Mouse (Mus musculus): ENCODE data around the gene Fggy. TPM values are rescaled to one million over a fixed set of nuclear protein-coding genes. Genes with fewer than 3 reads are reported as not detected.

Gene Fggy
- total RNA-seq (2021) = 1 to 10 TPM; 7.1 to 7.2 TPM

GRCm38 (mm10) chr4:95557333-95557956 lies at the start of gene Fggy:
Fggy (plus strand) TSS chr4:95557507.
- intact Hi-C loops (cut with DNase I) = loop anchor here (2.0 to 5.0 kb wide), 2 partner anchors 395 to 505 kb away; partner anchors contain the start of gene Jun
- DNase-seq = peak; percentile 98 to 99

- DNase-seq = no peak
- intact Hi-C loops (cut with DNase I) = no loop called here
These were observed 49.4 kb upstream of the Fggy start for GRCm38 (mm10) chr4:95507946-95508311.

GRCm38 (mm10) chr4:95518382-95518781 lies 38.9 kb upstream of the Fggy start:
- no peak for DNase-seq
- intact Hi-C loops (cut with DNase I) = no loop called here

- DNase-seq = no peak
- intact Hi-C loops (cut with DNase I) = no loop called here
These were observed 37.2 kb upstream of the Fggy start for GRCm38 (mm10) chr4:95519975-95520642.

- DNase-seq = no peak
- intact Hi-C loops (cut with DNase I) = no loop called here
These were observed 36.7 kb upstream of the Fggy start for GRCm38 (mm10) chr4:95520643-95521032.

GRCm38 (mm10) chr4:95526588-95526987 lies 30.7 kb upstream of the Fggy start:
- intact Hi-C loops (cut with DNase I) = no loop called here

GRCm38 (mm10) chr4:95530757-95531156 lies 26.6 kb upstream of the Fggy start:
- intact Hi-C loops (cut with DNase I) = no loop called here

More at GRCm38 (mm10) chr4:95526588-95526987, 30.7 kb upstream of the Fggy start:
- DNase-seq = peak in 1 of 2 experiments; percentile 7

GRCm38 (mm10) chr4:95533946-95534345 lies 23.4 kb upstream of the Fggy start:
- no peak for DNase-seq
- intact Hi-C loops (cut with DNase I) = no loop called here

More at GRCm38 (mm10) chr4:95530757-95531156, 26.6 kb upstream of the Fggy start:
- no peak for DNase-seq

GRCm38 (mm10) chr4:95541382-95542038 lies 15.8 kb upstream of the Fggy start:
- intact Hi-C loops (cut with DNase I) = no loop called here
- no peak for DNase-seq

GRCm38 (mm10) chr4:95542039-95542790 lies 15.1 kb upstream of the Fggy start:
- intact Hi-C loops (cut with DNase I) = no loop called here
- DNase-seq = no peak

GRCm38 (mm10) chr4:95543529-95543928 lies 13.8 kb upstream of the Fggy start:
- intact Hi-C loops (cut with DNase I) = no loop called here

GRCm38 (mm10) chr4:95556663-95557332 lies 509 bp upstream of the Fggy start:
- DNase-seq = no peak
- intact Hi-C loops (cut with DNase I) = loop anchor here (2.0 to 5.0 kb wide), 2 partner anchors 394 to 504 kb away; partner anchors contain the start of gene Jun

More at GRCm38 (mm10) chr4:95543529-95543928, 13.8 kb upstream of the Fggy start:
- DNase-seq = no peak

GRCm38 (mm10) chr4:95558271-95558888 lies 1.1 kb downstream of the Fggy start:
- peak; percentile 33 to 43 for DNase-seq
- intact Hi-C loops (cut with DNase I) = loop anchor here (5.0 kb wide), 1 partner anchor 396 kb away; no protein-coding TSS in a partner anchor

- intact Hi-C loops (cut with DNase I) = no loop called here
- DNase-seq = no peak
These were observed 14.3 kb downstream of the Fggy start for GRCm38 (mm10) chr4:95571621-95572020.

- DNase-seq = no peak
- intact Hi-C loops (cut with DNase I) = no loop called here
These were observed 16.4 kb downstream of the Fggy start for GRCm38 (mm10) chr4:95573704-95574103.

GRCm38 (mm10) chr4:95575411-95575911 lies 18.2 kb downstream of the Fggy start:
- no peak for DNase-seq
- intact Hi-C loops (cut with DNase I) = no loop called here

GRCm38 (mm10) chr4:95579183-95579582 lies 21.9 kb downstream of the Fggy start:
- DNase-seq = no peak
- intact Hi-C loops (cut with DNase I) = no loop called here

GRCm38 (mm10) chr4:95584107-95584762 lies 26.9 kb downstream of the Fggy start:
- intact Hi-C loops (cut with DNase I) = no loop called here
- no peak for DNase-seq

All from heart, postnatal 36 days (tissue).